Mouse (Mus musculus): ENCODE measurements around the gene Dnph1.

DNA sequence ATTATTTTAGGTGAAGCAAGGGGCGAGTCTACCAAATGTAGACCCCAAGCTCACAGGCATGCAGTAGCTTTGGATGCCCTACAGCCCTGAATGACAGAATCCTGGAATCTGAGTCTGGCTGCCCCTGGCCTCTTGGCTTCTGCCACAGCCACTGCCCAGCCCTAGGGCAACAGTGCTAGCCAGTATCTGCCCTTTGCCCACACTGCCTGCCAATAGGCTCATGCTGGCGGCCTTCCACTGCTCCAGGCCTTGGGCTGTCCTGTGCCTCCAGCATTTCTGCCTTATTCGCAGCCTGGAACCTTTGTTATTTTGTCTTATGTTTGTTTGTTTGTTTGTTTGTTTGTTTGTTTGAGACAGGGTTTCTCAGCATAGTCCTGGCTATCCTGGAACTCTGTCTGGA lies 9.1 kb downstream of the Dnph1 start:
- TF ChIP-seq CTCF (IDR thresholded peaks at IDR 0.05; ENCODE audit: control insufficient read depth, insufficient read depth, insufficient replicate concordance, low read depth, low read length), result no peak
- TF ChIP-seq POLR2A (IDR thresholded peaks at IDR 0.05; ENCODE audit: control insufficient read depth, low read depth, low read length), result no peak

All from testis, adult 2 months (tissue).